Mouse (Mus musculus) sigmoid colon, adult 10 weeks (tissue): ENCODE measurements around the gene Taf1c. TPM values are rescaled to one million over a fixed set of nuclear protein-coding genes. Genes with fewer than 3 reads are reported as not detected.

Experiments used
- polyA plus RNA-seq: library from polyadenylated mRNA; stranded (reverse); fragments of 350-450 nt; fragmentation: Illumina TruSeq; extraction: RNeasy Lipid Tissue Mini Kit (QIAGEN cat#74804); gene quantifications from one replicate; pipeline ENCODE4 v1.2.3, GENCODE M21; 2014; ENCODE audit warnings: low read depth, low replicate concordance

Taf1c gene
- polyA plus RNA-seq = not detected

GRCm38 (mm10) chr8:119604996-119605395 is at the start of gene Taf1c:
Gene Taf1c (minus strand): TSS chr8:119605222.

DNA sequence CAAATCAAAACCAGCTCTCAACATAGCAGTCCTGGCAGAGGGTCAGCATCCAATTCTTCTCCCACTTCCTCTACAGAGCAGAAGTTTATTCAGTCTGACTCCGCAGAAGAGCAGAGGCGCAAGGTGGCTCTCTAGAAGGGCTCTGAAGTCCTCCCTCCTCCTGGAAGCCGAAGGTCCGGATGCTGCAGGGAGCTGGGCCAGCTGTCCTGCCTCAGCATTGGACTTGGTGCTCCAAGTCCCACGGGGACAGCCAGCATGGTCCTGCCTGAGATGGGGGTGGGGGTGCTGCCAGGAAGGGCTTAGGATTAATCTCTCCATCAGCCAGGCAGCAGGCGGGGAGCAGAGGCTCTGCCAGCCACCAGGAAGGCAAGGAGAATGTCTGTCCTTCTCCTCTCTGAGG is 30.4 kb upstream of the Taf1c start, which contains the start of gene Kcng4:
Kcng4 (minus strand) TSS at position 303 of the 400 bp plus-strand sequence.

GRCm38 (mm10) chr8:119612471-119612870 is 7.4 kb upstream of the Taf1c start, which contains the start of gene Adad2:
Gene Adad2 (plus strand): TSS chr8:119612747.

GRCm38 (mm10) chr8:119574437-119575365 is 30.3 kb downstream of the Taf1c start, which contains the start of the genes Hsdl1 and Dnaaf1:
Gene Hsdl1 (minus strand): TSS chr8:119575183.
Gene Dnaaf1 (plus strand): TSS chr8:119575235.

GRCm38 (mm10) chr8:119558603-119559401 is 46.2 kb downstream of the Taf1c start, which contains the start of gene Mbtps1:
Gene Mbtps1 (minus strand): TSS chr8:119558735.

Other genes with a start within 250 kb of the Taf1c start
- 0.69 TPM for gene Mlycd, start 210.3 kb downstream of the Taf1c start, polyA plus RNA-seq
- not detected for gene Osgin1, start 171.1 kb downstream of the Taf1c start, polyA plus RNA-seq
- gene Necab2, start 158.5 kb downstream of the Taf1c start, polyA plus RNA-seq = not detected
- not detected for gene Slc38a8, start 103.5 kb downstream of the Taf1c start, polyA plus RNA-seq
- 46.7 TPM for gene Mbtps1, start 46.5 kb downstream of the Taf1c start, polyA plus RNA-seq
- 11.4 TPM for gene Hsdl1, start 30.0 kb downstream of the Taf1c start, polyA plus RNA-seq
- 0.19 TPM for gene Dnaaf1, start 30.0 kb downstream of the Taf1c start, polyA plus RNA-seq
- gene Adad2, start 7.5 kb upstream of the Taf1c start, polyA plus RNA-seq = not detected
- 0.09 TPM for gene Kcng4, start 30.5 kb upstream of the Taf1c start, polyA plus RNA-seq
- gene Wfdc1, start 61.1 kb upstream of the Taf1c start, polyA plus RNA-seq = 5.8 TPM
- gene Atp2c2, start 94.8 kb upstream of the Taf1c start, polyA plus RNA-seq = 0.85 TPM
- 2.5 TPM for gene Tldc1, start 173.2 kb upstream of the Taf1c start, polyA plus RNA-seq
- 1.4 TPM for gene Cotl1, start 235.3 kb upstream of the Taf1c start, polyA plus RNA-seq